Mouse (Mus musculus) MEL (cell line): ENCODE results near the gene Ly6g5c. TPM values are rescaled to one million over a fixed set of nuclear protein-coding genes. Genes with fewer than 3 reads are reported as not detected.

Experiments
- DNase-seq: peaks from one replicate; pipeline ENCODE4 v3.0.0; 2011; ENCODE audit warnings: low read depth, low spot score
- H3K27ac ChIP-seq: 2 replicates; pipeline ENCODE4 v1.5.1; 2012; ENCODE audit warnings: low read depth, mild to moderate bottlenecking, control low read depth, low read length, moderate library complexity; ENCODE audit not compliant: control insufficient read depth
- H3K27me3 ChIP-seq, 2 experiments: fragments of 150-350 bp in 1 of 2; sonication (generic) in 1 of 2; 2 replicates each; pipeline ENCODE4 v1.6.1; 2012; ENCODE audit warnings: low read length in 2 of 2, mild to moderate bottlenecking in 2 of 2, improper control_type of control experiment in 1 of 2, moderate library complexity in 1 of 2; ENCODE audit not compliant: insufficient read depth in 2 of 2, control insufficient read depth in 1 of 2
- H3K36me3 ChIP-seq, 2 experiments: 2 replicates each; pipeline ENCODE4 v1.6.1; 2012 to 2014; ENCODE audit warnings: low read length in 2 of 2, improper control_type of control experiment in 1 of 2, inconsistent platforms in 1 of 2, mild to moderate bottlenecking in 1 of 2; ENCODE audit not compliant: insufficient read depth in 2 of 2, control insufficient read depth in 1 of 2
- H3K4me1 ChIP-seq, 2 experiments: fragments of 150-350 bp in 1 of 2; sonication (generic) in 1 of 2; 2 replicates each; pipeline ENCODE4 v1.6.1; 2012; ENCODE audit warnings: low read length in 2 of 2, improper control_type of control experiment in 1 of 2, mild to moderate bottlenecking in 1 of 2; ENCODE audit not compliant: insufficient read depth in 2 of 2, control insufficient read depth in 1 of 2
- H3K4me3 ChIP-seq, 2 experiments: fragments of 150-350 bp in 1 of 2; sonication (generic) in 1 of 2; 2 replicates each; pipeline ENCODE4 v1.5.1; 2012; ENCODE audit warnings: low read depth in 2 of 2, low read length in 2 of 2, mild to moderate bottlenecking in 2 of 2, moderate library complexity in 2 of 2, control low read depth in 1 of 2, improper control_type of control experiment in 1 of 2; ENCODE audit not compliant: control insufficient read depth in 1 of 2, insufficient read depth in 1 of 2
- H3K79me2 ChIP-seq: 2 replicates; pipeline ENCODE4 v1.6.1; 2012; ENCODE audit warnings: mild to moderate bottlenecking, low read length, moderate library complexity; ENCODE audit not compliant: control insufficient read depth, poor library complexity, insufficient read depth
- H3K9ac ChIP-seq: 2 replicates; pipeline ENCODE4 v1.6.1; 2012; ENCODE audit warnings: low read depth, mild to moderate bottlenecking, control low read depth, low read length, moderate library complexity; ENCODE audit not compliant: control insufficient read depth, poor library complexity, severe bottlenecking
- H3K9me3 ChIP-seq: fragments of 150-350 bp; sonication (generic); replicated peaks from 2 replicates; pipeline ENCODE4 v1.6.1; 2012; ENCODE audit warnings: mild to moderate bottlenecking, low read length, improper control_type of control experiment, moderate library complexity; ENCODE audit not compliant: insufficient read depth
- BHLHE40 ChIP-seq: IDR thresholded peaks from 2 replicates; pipeline ENCODE4 v1.6.1; 2012; ENCODE audit warnings: low read depth, mild to moderate bottlenecking, inconsistent platforms, low read length, improper control_type of control experiment, borderline replicate concordance
- CHD1 ChIP-seq: IDR thresholded peaks from 2 replicates; pipeline ENCODE4 v1.6.1; 2012; ENCODE audit warnings: low read depth, mild to moderate bottlenecking, inconsistent platforms, low read length, improper control_type of control experiment
- CHD2 ChIP-seq: IDR thresholded peaks from 2 replicates; pipeline ENCODE4 v1.6.1; 2011; ENCODE audit warnings: low read length, improper control_type of control experiment
- CTCF ChIP-seq, 3 experiments: IDR thresholded peaks in 2 of 3; conservative IDR thresholded peaks in 1 of 3; 2 replicates each; pipeline ENCODE4 v1.5.1; 2011 to 2012; ENCODE audit warnings: low read length in 3 of 3, low read depth in 2 of 3, mild to moderate bottlenecking in 2 of 3, improper control_type of control experiment in 1 of 3, inconsistent platforms in 1 of 3, mixed read lengths in 1 of 3, moderate library complexity in 1 of 3; ENCODE audit not compliant: control insufficient read depth in 1 of 3, insufficient read depth in 1 of 3, poor library complexity in 1 of 3, severe bottlenecking in 1 of 3
- ELF1 ChIP-seq: IDR thresholded peaks from 2 replicates; pipeline ENCODE4 v1.6.1; 2014; ENCODE audit warnings: low read depth, mild to moderate bottlenecking, inconsistent platforms, low read length, improper control_type of control experiment, moderate library complexity
- ETS1 ChIP-seq: IDR thresholded peaks from 2 replicates; pipeline ENCODE4 v1.6.1; 2012; ENCODE audit warnings: low read depth, mild to moderate bottlenecking, inconsistent platforms, low read length, improper control_type of control experiment, moderate library complexity
- GABPA ChIP-seq: IDR thresholded peaks from 2 replicates; pipeline ENCODE4 v1.6.1; 2012; ENCODE audit warnings: low read depth, mild to moderate bottlenecking, inconsistent platforms, low read length, improper control_type of control experiment, moderate library complexity
- GATA1 ChIP-seq: IDR thresholded peaks from 2 replicates; pipeline ENCODE4 v1.6.1; 2011; ENCODE audit warnings: low read depth, low read length, improper control_type of control experiment
- HCFC1 ChIP-seq: IDR thresholded peaks from 2 replicates; pipeline ENCODE4 v1.6.1; 2012; ENCODE audit warnings: low read depth, mild to moderate bottlenecking, inconsistent platforms, low read length, improper control_type of control experiment, moderate library complexity
- JUND ChIP-seq: IDR thresholded peaks from 2 replicates; pipeline ENCODE4 v1.6.1; 2011; ENCODE audit warnings: low read depth, mild to moderate bottlenecking, improper control_type of control experiment, low read length
- MAFK ChIP-seq: IDR thresholded peaks from 2 replicates; pipeline ENCODE4 v1.6.1; 2011; ENCODE audit warnings: low read depth, mild to moderate bottlenecking, low read length, improper control_type of control experiment, borderline replicate concordance
- MAX ChIP-seq: IDR thresholded peaks from 2 replicates; pipeline ENCODE4 v1.6.1; 2011; ENCODE audit warnings: low read length, improper control_type of control experiment
- MAZ ChIP-seq: IDR thresholded peaks from 2 replicates; pipeline ENCODE4 v1.6.1; 2012; ENCODE audit warnings: low read depth, mild to moderate bottlenecking, inconsistent platforms, low read length, improper control_type of control experiment
- MEF2A ChIP-seq: IDR thresholded peaks from 2 replicates; pipeline ENCODE4 v1.6.1; 2014; ENCODE audit warnings: low read depth, mild to moderate bottlenecking, inconsistent platforms, low read length, improper control_type of control experiment; ENCODE audit not compliant: poor library complexity, insufficient replicate concordance, severe bottlenecking; ENCODE audit errors: extremely low read depth
- MYB ChIP-seq: IDR thresholded peaks from 2 replicates; pipeline ENCODE4 v1.6.1; 2011; ENCODE audit warnings: mild to moderate bottlenecking, low read depth, low read length, improper control_type of control experiment
- MYC ChIP-seq: IDR thresholded peaks from 2 replicates; pipeline ENCODE4 v1.6.1; 2011; ENCODE audit warnings: low read depth, mild to moderate bottlenecking, low read length, improper control_type of control experiment, moderate library complexity
- NELFE ChIP-seq: IDR thresholded peaks from 2 replicates; pipeline ENCODE4 v1.6.1; 2011; ENCODE audit warnings: low read depth, low read length, improper control_type of control experiment
- NRF1 ChIP-seq: IDR thresholded peaks from 2 replicates; pipeline ENCODE4 v1.6.1; 2014; ENCODE audit warnings: low read depth, mild to moderate bottlenecking, inconsistent platforms, low read length, improper control_type of control experiment, moderate library complexity; ENCODE audit not compliant: poor library complexity, insufficient read depth, severe bottlenecking
- POLR2A ChIP-seq, 2 experiments: IDR thresholded peaks; 2 replicates each; pipeline ENCODE4 v1.6.1; 2011 to 2012; ENCODE audit warnings: low read length in 2 of 2, mild to moderate bottlenecking in 2 of 2, control low read depth in 1 of 2, improper control_type of control experiment in 1 of 2, low read depth in 1 of 2, moderate library complexity in 1 of 2; ENCODE audit not compliant: control insufficient read depth in 1 of 2, insufficient read depth in 1 of 2, poor library complexity in 1 of 2
- RCOR1 ChIP-seq: IDR thresholded peaks from 2 replicates; pipeline ENCODE4 v1.6.1; 2012; ENCODE audit warnings: low read depth, mild to moderate bottlenecking, inconsistent platforms, low read length, improper control_type of control experiment
- SIN3A ChIP-seq: IDR thresholded peaks from 2 replicates; pipeline ENCODE4 v1.6.1; 2012; ENCODE audit warnings: low read length, improper control_type of control experiment, inconsistent platforms
- TAL1 ChIP-seq: IDR thresholded peaks from 2 replicates; pipeline ENCODE4 v1.6.1; 2012; ENCODE audit warnings: mild to moderate bottlenecking, inconsistent platforms, low read length, moderate library complexity, mixed read lengths
- TBP ChIP-seq: IDR thresholded peaks from 2 replicates; pipeline ENCODE4 v1.8.0; 2011; ENCODE audit warnings: low read depth, low read length, improper control_type of control experiment
- TCF12 ChIP-seq: IDR thresholded peaks from 2 replicates; pipeline ENCODE4 v1.6.1; 2014; ENCODE audit warnings: low read depth, mild to moderate bottlenecking, inconsistent platforms, low read length, improper control_type of control experiment, moderate library complexity
- UBTF ChIP-seq: IDR thresholded peaks from 2 replicates; pipeline ENCODE4 v1.6.1; 2012; ENCODE audit warnings: low read depth, mild to moderate bottlenecking, inconsistent platforms, low read length, improper control_type of control experiment, moderate library complexity, borderline replicate concordance; ENCODE audit not compliant: insufficient read depth
- USF1 ChIP-seq: IDR thresholded peaks from 2 replicates; pipeline ENCODE4 v1.6.1; 2014; ENCODE audit warnings: low read depth, mild to moderate bottlenecking, inconsistent platforms, low read length, improper control_type of control experiment, moderate library complexity
- USF2 ChIP-seq, 2 experiments: IDR thresholded peaks; 2 replicates each; pipeline ENCODE4 v1.6.1; 2011 to 2012; ENCODE audit warnings: improper control_type of control experiment in 2 of 2, low read length in 2 of 2, borderline replicate concordance in 1 of 2, inconsistent platforms in 1 of 2, low read depth in 1 of 2, mild to moderate bottlenecking in 1 of 2; ENCODE audit not compliant: insufficient read depth in 1 of 2
- ZC3H11A ChIP-seq: IDR thresholded peaks from 2 replicates; pipeline ENCODE4 v1.6.1; 2012; ENCODE audit warnings: low read depth, mild to moderate bottlenecking, inconsistent platforms, low read length, improper control_type of control experiment
- ZNF384 ChIP-seq: IDR thresholded peaks from 2 replicates; pipeline ENCODE4 v1.6.1; 2012; ENCODE audit warnings: low read depth, mild to moderate bottlenecking, inconsistent platforms, low read length, improper control_type of control experiment
- polyA plus RNA-seq, 2 experiments: library from polyadenylated mRNA; stranded (reverse) in 1 of 2; unstranded in 1 of 2; fragments of >175 nt in 1 of 2; fragments of >200 nt in 1 of 2; gene quantifications; 2 replicates each; pipeline versions ENCODE4 v1.2.1 to v1.2.4; 2012; ENCODE audit warnings: low replicate concordance in 2 of 2, low read depth in 1 of 2; ENCODE audit not compliant: insufficient read length in 2 of 2, insufficient read depth in 1 of 2, missing spikeins in 1 of 2
- total RNA-seq: library from RNA; depleted of rRNA; stranded (reverse); fragments of 300-350 nt; gene quantifications from 2 replicates; pipeline ENCODE4 v1.2.3, GENCODE M21; 2012

The Ly6g5c gene
- total and polyA plus RNA-seq, 3 experiments = not detected

GRCm38 (mm10) chr17:35077786-35078233 lies 30.3 kb upstream of the Ly6g5c start, which contains the start of gene Ly6g6d:
Ly6g6d (minus strand) TSS chr17:35078065.
- no peak for DNase-seq
- Histone ChIP-seq H3K9me3 (no peaks in the 10 kb centered on the region), H3K27me3 (no peaks in the 10 kb centered on the region), H3K4me1 (peaks cover 17 to 29% of the 10 kb centered on the region in 2 experiments), H3K36me3 (peaks cover 0 to 24% of the 10 kb centered on the region in 2 experiments; a peak in 2 of 4 replicates), H3K79me2 (no peaks in the 10 kb centered on the region), H3K27ac (peak within 1 kb of the TSS; percentile 95), H3K4me3 (no peak within 1 kb of the TSS), H3K9ac (peak within 1 kb of the TSS; percentile 50)
- TF ChIP-seq CHD1 (no peak), GATA1 (no peak), NRF1 (no peak), MAFK (no peak), TAL1 (no peak)

GRCm38 (mm10) chr17:35079778-35080177 lies 28.3 kb upstream of the Ly6g5c start:
- H3K79me2 ChIP-seq = no peaks in the 10 kb centered on the region
- peak overlapping the region; percentile 50 for H3K9ac ChIP-seq
- H3K4me1 ChIP-seq = peaks cover 20 to 47% of the 10 kb centered on the region in 2 experiments
- no peaks in the 10 kb centered on the region for H3K9me3 ChIP-seq
- peak; percentile 95 for DNase-seq
- H3K4me3 ChIP-seq = peak overlapping the region in 1 of 2 experiments; percentile 3; a peak in 1 of 4 replicates
- peak overlapping the region; percentile 95 for H3K27ac ChIP-seq
- H3K27me3 ChIP-seq = no peaks in the 10 kb centered on the region
- H3K36me3 ChIP-seq = peaks cover 0 to 35% of the 10 kb centered on the region in 2 experiments; a peak in 2 of 4 replicates
- TF ChIP-seq NRF1 = no peak
- peak; percentile 45 for TF ChIP-seq MYB
- no peak for TF ChIP-seq MEF2A
- peak; percentile 81; the same call in 1 of the 2 replicates for TF ChIP-seq MYC
- peak; percentile 27; the same call in 1 of the 2 replicates for TF ChIP-seq ZNF384
- peak; percentile 83 for TF ChIP-seq JUND
- peak; percentile 57 for TF ChIP-seq HCFC1
- peak; percentile 74 for TF ChIP-seq ELF1
- peak; percentile 55 for TF ChIP-seq NELFE
- no peak for TF ChIP-seq USF1
- TF ChIP-seq MAX = peak; percentile 70
- TF ChIP-seq BHLHE40 = peak; percentile 92
- peak; percentile 96 for TF ChIP-seq SIN3A
- 0 out of 2 replicates have a peak, but pooled peaks have one; percentile 51 for TF ChIP-seq UBTF
- TF ChIP-seq MAZ = peak; percentile 76
- TF ChIP-seq ZC3H11A = no peak
- peak in 1 of 2 experiments; percentile 66; a peak in 2 of 4 replicates for TF ChIP-seq POLR2A (IDR thresholded peaks at IDR 0.05; ENCODE audit: control insufficient read depth in 1 of 2, insufficient read depth in 1 of 2, low read depth in 1 of 2, low read length in 2 of 2, poor library complexity in 1 of 2)
- TF ChIP-seq TCF12 = peak; percentile 96
- peak; percentile 99 for TF ChIP-seq GATA1
- TF ChIP-seq CHD2 = no peak
- peak; percentile 90 for TF ChIP-seq TAL1
- TF ChIP-seq TBP = peak; percentile 75
- TF ChIP-seq ETS1 = peak; percentile 95
- TF ChIP-seq RCOR1 = peak; percentile 86
- peak; percentile 47; the same call in 1 of the 2 replicates for TF ChIP-seq MAFK
- TF ChIP-seq GABPA = no peak
- no peak for TF ChIP-seq USF2 (IDR thresholded peaks at IDR 0.05; ENCODE audit: borderline replicate concordance in 1 of 2, insufficient read depth in 1 of 2, low read depth in 1 of 2, low read length in 2 of 2)
- peak; percentile 17 to 53 (median 43); a peak in 5 of 6 replicates for TF ChIP-seq CTCF (IDR thresholded peaks at IDR 0.05 in 2 of 3, conservative IDR thresholded peaks at IDR 0.05 in 1 of 3; ENCODE audit: control insufficient read depth in 1 of 3, insufficient read depth in 1 of 3, low read depth in 2 of 3, low read length in 3 of 3, poor library complexity in 1 of 3, severe bottlenecking in 1 of 3)
- TF ChIP-seq CHD1 = no peak
